Mouse (Mus musculus): ENCODE measurements around the gene Gabrd. TPM values are rescaled to one million over a fixed set of nuclear protein-coding genes. Genes with fewer than 3 reads are reported as not detected.

Gene Gabrd
- polyA plus RNA-seq, 1 experiment from 2014 or later = 0.26 TPM

DNA sequence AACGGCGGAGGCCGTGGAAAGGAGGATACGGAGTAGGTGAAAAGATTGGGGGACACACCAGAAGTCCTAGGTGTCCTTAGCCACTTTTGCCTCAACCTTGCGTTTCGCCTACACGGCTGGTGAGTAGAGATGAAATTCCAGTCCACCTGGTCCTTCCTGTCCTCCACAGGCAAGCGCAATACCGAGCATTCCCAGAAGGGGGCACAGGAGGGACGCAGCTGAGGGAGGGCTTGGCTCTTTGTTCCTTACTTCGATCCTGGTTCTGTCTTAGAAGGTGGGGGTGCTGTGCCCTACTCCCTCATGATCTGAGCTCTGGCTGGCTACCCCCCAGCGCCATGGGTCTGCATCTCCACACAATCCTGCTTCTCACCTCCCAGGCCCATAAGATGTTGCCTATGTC is 29.2 kb downstream of the Gabrd start:
- H3K36me3 ChIP-seq (ENCODE audit: control insufficient read depth, insufficient read depth, low read length) = no peaks in the 10 kb centered on the region
- no peak overlapping the region for H3K27ac ChIP-seq (ENCODE audit: low read length)
- ATAC-seq = no peak
- H3K4me2 ChIP-seq (ENCODE audit: low read length) = no peak overlapping the region
- no peak overlapping the region for H3K4me3 ChIP-seq (ENCODE audit: low read depth, low read length)
- no peaks in the 10 kb centered on the region for H3K4me1 ChIP-seq (ENCODE audit: control insufficient read depth, insufficient read depth, low read length)
- WGBS = 21% methylated on average over 12 of the region's 12 CpGs
- no peaks in the 10 kb centered on the region for H3K9me3 ChIP-seq (replicated peaks; ENCODE audit: control insufficient read depth, low read length, poor library complexity, severe bottlenecking)
- H3K9ac ChIP-seq (ENCODE audit: low read depth, low read length) = no peak overlapping the region
- H3K27me3 ChIP-seq (ENCODE audit: control insufficient read depth, insufficient read depth, low read depth, low read length) = no peaks in the 10 kb centered on the region; the same call in 1 of the 2 replicates

DNA sequence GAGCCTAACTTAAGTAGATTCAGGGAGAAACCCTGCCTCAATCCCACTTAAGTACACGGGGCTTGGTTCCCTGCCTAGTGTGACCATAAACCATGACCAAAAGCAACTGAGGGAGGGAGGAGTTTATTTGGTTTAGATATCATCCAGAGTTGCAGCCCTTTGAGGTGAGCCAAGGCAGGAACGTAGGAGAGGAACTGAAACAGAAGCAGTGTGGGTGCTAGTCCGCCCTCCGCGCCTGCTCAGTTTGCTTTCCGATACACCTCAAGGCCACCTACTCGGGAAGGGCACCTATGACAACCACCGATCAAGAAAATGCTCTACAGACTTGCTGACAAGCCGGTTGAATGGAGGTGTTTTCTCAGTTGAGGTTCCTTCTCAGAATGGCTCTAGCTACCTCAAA is 30.2 kb downstream of the Gabrd start:
- no peaks in the 10 kb centered on the region for H3K36me3 ChIP-seq (ENCODE audit: control insufficient read depth, insufficient read depth, low read length)
- no peaks in the 10 kb centered on the region for H3K4me1 ChIP-seq (ENCODE audit: control insufficient read depth, insufficient read depth, low read length)
- no peak for ATAC-seq
- no peak overlapping the region for H3K4me2 ChIP-seq (ENCODE audit: low read length)
- H3K27ac ChIP-seq (ENCODE audit: low read length) = no peak overlapping the region
- WGBS = 89% methylated on average over 9 of the region's 9 CpGs
- no peaks in the 10 kb centered on the region for H3K9me3 ChIP-seq (replicated peaks; ENCODE audit: control insufficient read depth, low read length, poor library complexity, severe bottlenecking)
- peaks cover 5% of the 10 kb centered on the region for H3K27me3 ChIP-seq (ENCODE audit: control insufficient read depth, insufficient read depth, low read depth, low read length)
- no peak overlapping the region for H3K9ac ChIP-seq (ENCODE audit: low read depth, low read length)
- H3K4me3 ChIP-seq (ENCODE audit: low read depth, low read length) = no peak overlapping the region

DNA sequence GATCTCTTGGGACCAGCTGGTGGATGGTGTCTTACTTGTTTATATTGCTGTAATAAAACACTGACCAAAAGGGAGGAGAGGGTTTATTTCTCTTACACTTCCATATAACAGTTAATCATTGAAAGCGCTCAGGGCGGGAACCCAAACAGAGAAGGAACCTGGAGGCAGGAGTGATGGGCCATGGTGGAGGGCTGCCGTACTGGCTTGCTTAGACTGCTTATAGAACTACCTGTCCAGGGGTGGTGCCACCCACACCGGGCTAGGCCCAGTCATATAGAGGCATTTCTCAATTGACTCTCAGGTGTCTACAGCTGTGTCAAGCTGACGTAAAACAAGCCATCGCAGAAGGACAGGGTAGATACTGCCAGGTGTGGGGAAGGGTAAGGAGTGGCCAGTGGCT is 31.1 kb downstream of the Gabrd start:
- Histone ChIP-seq H3K4me3 (ENCODE audit: low read depth, low read length) (no peak overlapping the region), H3K4me2 (ENCODE audit: low read length) (no peak overlapping the region), H3K4me1 (ENCODE audit: control insufficient read depth, insufficient read depth, low read length) (peaks cover 3% of the 10 kb centered on the region; the same call in 1 of the 2 replicates), H3K9me3 (replicated peaks; ENCODE audit: control insufficient read depth, low read length, poor library complexity, severe bottlenecking) (no peaks in the 10 kb centered on the region), H3K36me3 (ENCODE audit: control insufficient read depth, insufficient read depth, low read length) (no peaks in the 10 kb centered on the region), H3K27ac (ENCODE audit: low read length) (no peak overlapping the region), H3K9ac (ENCODE audit: low read depth, low read length) (no peak overlapping the region), H3K27me3 (ENCODE audit: control insufficient read depth, insufficient read depth, low read depth, low read length) (peaks cover 14% of the 10 kb centered on the region)
- 93% methylated on average over 6 of the region's 6 CpGs for WGBS
- ATAC-seq = no peak

DNA sequence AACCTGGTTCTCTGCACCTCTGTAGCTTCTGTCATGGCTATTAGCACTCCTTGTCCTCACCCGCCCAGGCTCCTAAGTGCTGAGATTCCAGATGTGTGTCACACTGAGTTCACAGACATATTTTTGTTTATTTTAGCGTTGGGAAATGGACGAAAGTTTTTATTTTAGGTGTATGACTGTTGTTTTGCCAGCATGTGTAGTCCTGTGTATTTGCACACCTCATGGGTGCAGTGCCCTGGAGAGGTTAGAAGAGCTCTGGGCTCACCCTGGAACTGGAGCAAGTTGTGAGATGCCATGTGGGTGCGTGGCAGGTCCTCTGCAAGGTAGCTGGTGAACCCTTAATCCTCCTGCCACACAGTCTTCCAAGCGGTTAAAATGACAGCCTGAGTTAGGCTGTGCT is 35.5 kb downstream of the Gabrd start:
- Histone ChIP-seq H3K27me3 (ENCODE audit: control insufficient read depth, insufficient read depth, low read depth, low read length) (peaks cover 48% of the 10 kb centered on the region), H3K27ac (ENCODE audit: low read length) (no peak overlapping the region), H3K9ac (ENCODE audit: low read depth, low read length) (no peak overlapping the region), H3K4me2 (ENCODE audit: low read length) (no peak overlapping the region), H3K4me3 (ENCODE audit: low read depth, low read length) (no peak overlapping the region), H3K4me1 (ENCODE audit: control insufficient read depth, insufficient read depth, low read length) (peaks cover 6% of the 10 kb centered on the region; the same call in 1 of the 2 replicates), H3K9me3 (replicated peaks; ENCODE audit: control insufficient read depth, low read length, poor library complexity, severe bottlenecking) (no peaks in the 10 kb centered on the region), H3K36me3 (ENCODE audit: control insufficient read depth, insufficient read depth, low read length) (no peaks in the 10 kb centered on the region)
- ATAC-seq = no peak
- WGBS = 45% methylated on average over 5 of the region's 5 CpGs

DNA sequence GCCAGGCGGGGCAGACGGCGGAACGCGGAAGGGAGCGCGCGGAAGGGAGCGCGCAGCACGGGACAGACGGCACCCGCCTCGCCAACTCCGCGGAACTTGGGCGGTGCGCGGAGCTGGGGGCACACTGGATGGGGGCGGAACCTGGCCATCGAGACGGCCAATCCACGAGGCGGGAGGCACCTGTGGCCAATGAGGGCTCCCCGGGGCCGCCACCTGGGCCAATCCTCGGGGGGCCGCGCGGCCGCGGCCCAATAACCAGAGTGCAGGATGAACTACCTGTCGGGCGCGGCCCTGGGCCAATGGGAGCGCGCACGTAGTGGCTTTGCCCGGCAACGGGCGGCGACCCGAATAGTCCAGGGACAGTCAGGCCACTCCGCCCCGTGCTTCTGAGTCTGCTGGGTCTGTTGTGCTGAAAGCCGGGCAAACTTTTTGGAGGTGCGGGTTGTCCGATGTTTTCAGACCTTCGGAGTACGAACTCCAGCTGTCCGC is 36.6 kb downstream of the Gabrd start, which contains the start of gene Prkcz:
Prkcz (minus strand) TSS at position 59 of the 489 bp plus-strand sequence.
- WGBS = under 1% methylated on average over 50 of the region's 51 CpGs

DNA sequence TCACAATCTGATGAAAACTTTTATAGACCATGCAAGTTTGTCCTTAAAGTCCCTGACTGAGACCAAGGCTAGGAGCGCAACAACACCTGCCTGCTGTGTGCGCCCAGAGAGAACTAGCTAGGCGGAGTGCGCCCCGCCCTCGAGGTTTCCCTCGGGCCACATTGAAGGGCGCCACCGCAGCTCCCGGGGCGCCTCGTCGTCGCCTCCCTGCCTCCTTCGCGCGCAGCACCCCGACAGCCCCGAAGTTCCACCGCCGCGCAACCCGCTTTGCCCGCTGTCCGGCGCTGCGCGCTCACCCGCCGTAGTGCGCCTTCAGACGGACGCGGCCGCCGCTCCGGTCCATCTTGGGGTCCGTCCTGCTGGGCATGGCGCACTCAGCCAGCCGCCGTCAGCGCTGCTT is 37.1 kb downstream of the Gabrd start:
- WGBS = under 1% methylated on average over 42 of the region's 42 CpGs
- H3K4me3 ChIP-seq (ENCODE audit: low read depth, low read length) = peak overlapping the region; percentile 46
- H3K9ac ChIP-seq (ENCODE audit: low read depth, low read length) = no peak overlapping the region
- no peaks in the 10 kb centered on the region for H3K9me3 ChIP-seq (replicated peaks; ENCODE audit: control insufficient read depth, low read length, poor library complexity, severe bottlenecking)
- H3K36me3 ChIP-seq (ENCODE audit: control insufficient read depth, insufficient read depth, low read length) = no peaks in the 10 kb centered on the region
- no peak for ATAC-seq
- H3K4me1 ChIP-seq (ENCODE audit: control insufficient read depth, insufficient read depth, low read length) = peaks cover 6% of the 10 kb centered on the region; the same call in 1 of the 2 replicates
- H3K27ac ChIP-seq (ENCODE audit: low read length) = no peak overlapping the region
- peaks cover 48% of the 10 kb centered on the region for H3K27me3 ChIP-seq (ENCODE audit: control insufficient read depth, insufficient read depth, low read depth, low read length)
- peak overlapping the region; percentile 58 for H3K4me2 ChIP-seq (ENCODE audit: low read length)

More for the DNA sequence above, 36.6 kb downstream of the Gabrd start, which contains the start of gene Prkcz:
- H3K27ac ChIP-seq (ENCODE audit: low read length) = no peak within 1 kb of the TSS
- H3K9me3 ChIP-seq (replicated peaks; ENCODE audit: control insufficient read depth, low read length, poor library complexity, severe bottlenecking) = no peaks in the 10 kb centered on the region
- H3K27me3 ChIP-seq (ENCODE audit: control insufficient read depth, insufficient read depth, low read depth, low read length) = peaks cover 48% of the 10 kb centered on the region
- peak within 1 kb of the TSS; percentile 46 for H3K4me3 ChIP-seq (ENCODE audit: low read depth, low read length)
- peak within 1 kb of the TSS; percentile 58 for H3K4me2 ChIP-seq (ENCODE audit: low read length)
- ATAC-seq = peak; percentile 88
- H3K36me3 ChIP-seq (ENCODE audit: control insufficient read depth, insufficient read depth, low read length) = no peaks in the 10 kb centered on the region
- H3K4me1 ChIP-seq (ENCODE audit: control insufficient read depth, insufficient read depth, low read length) = peaks cover 6% of the 10 kb centered on the region; the same call in 1 of the 2 replicates
- no peak within 1 kb of the TSS for H3K9ac ChIP-seq (ENCODE audit: low read depth, low read length)

DNA sequence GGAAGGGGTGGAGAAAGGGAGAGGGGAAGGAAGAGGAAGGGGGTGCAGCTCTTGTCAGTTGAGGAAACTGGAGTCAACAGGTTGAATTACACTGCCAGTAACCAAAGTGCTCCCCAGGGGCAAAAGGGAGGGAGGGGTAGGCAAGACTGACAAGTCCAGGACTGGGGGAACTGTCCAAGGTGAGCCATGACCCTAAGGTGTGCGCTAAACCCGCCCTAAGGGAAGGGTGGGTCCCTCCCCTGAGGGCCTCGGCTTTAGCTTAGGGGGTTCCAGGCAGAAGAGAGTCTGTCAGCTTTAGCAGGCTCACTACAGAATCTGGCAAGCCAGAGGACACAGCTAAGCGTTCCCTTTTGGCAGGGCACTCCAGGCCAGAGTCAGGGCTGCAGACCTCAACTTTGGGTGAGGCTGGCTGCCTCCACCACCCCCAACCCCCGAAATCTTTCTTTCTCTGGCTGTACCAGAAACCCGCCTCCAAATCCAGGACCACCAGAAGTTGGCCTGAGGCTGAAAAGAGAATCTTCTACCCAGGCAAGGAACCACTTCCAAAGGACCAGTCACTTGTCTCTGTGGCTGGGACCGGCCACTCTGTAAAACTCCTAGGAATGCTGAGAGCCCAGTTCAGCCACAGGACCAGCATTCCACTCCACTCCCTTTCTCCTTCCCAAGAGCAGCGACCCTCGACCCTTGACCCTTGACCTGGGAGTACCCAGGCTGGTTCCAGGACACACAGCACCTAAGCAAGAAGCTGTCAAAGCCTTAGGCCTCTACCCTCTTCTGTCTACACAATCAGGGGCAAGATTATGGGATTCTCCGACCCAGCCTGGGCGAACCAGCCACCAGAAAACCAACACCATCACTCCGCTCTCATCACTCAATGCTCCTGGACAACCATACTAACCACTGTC is 38.1 kb downstream of the Gabrd start:
- Histone ChIP-seq H3K27ac (ENCODE audit: low read length) (no peak overlapping the region), H3K27me3 (ENCODE audit: control insufficient read depth, insufficient read depth, low read depth, low read length) (peaks cover 48% of the 10 kb centered on the region), H3K9me3 (replicated peaks; ENCODE audit: control insufficient read depth, low read length, poor library complexity, severe bottlenecking) (no peaks in the 10 kb centered on the region), H3K4me3 (ENCODE audit: low read depth, low read length) (no peak overlapping the region), H3K9ac (ENCODE audit: low read depth, low read length) (no peak overlapping the region), H3K4me2 (ENCODE audit: low read length) (no peak overlapping the region), H3K36me3 (ENCODE audit: control insufficient read depth, insufficient read depth, low read length) (no peaks in the 10 kb centered on the region), H3K4me1 (ENCODE audit: control insufficient read depth, insufficient read depth, low read length) (peaks cover 6% of the 10 kb centered on the region; the same call in 1 of the 2 replicates)
- no peak for ATAC-seq
- 40% methylated on average over 12 of the region's 12 CpGs for WGBS

DNA sequence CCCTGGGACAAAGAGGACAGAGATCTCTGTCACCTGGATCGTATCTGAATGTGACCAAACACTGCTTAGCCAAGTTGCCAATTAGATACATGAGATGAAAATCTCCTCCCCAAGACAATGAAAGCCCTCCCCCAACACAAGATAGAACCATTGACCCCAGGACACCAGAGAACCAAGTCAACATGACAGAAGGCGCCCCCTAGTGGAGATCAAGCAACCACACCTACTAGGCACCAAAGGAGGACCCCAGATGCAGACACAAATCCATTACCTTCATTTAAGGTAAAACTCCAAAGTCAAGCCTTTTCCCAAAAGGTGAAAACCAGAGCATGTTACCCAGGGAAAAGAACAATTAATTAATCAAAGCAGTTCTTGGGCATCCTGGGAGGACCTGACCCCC is 40.3 kb downstream of the Gabrd start:
- H3K4me2 ChIP-seq (ENCODE audit: low read length) = no peak overlapping the region
- peaks cover 41% of the 10 kb centered on the region for H3K27me3 ChIP-seq (ENCODE audit: control insufficient read depth, insufficient read depth, low read depth, low read length)
- WGBS = 52% methylated on average over 2 of the region's 2 CpGs
- no peaks in the 10 kb centered on the region for H3K9me3 ChIP-seq (replicated peaks; ENCODE audit: control insufficient read depth, low read length, poor library complexity, severe bottlenecking)
- H3K9ac ChIP-seq (ENCODE audit: low read depth, low read length) = no peak overlapping the region
- peaks cover 6% of the 10 kb centered on the region; the same call in 1 of the 2 replicates for H3K4me1 ChIP-seq (ENCODE audit: control insufficient read depth, insufficient read depth, low read length)
- ATAC-seq = no peak
- no peaks in the 10 kb centered on the region for H3K36me3 ChIP-seq (ENCODE audit: control insufficient read depth, insufficient read depth, low read length)
- H3K27ac ChIP-seq (ENCODE audit: low read length) = no peak overlapping the region
- H3K4me3 ChIP-seq (ENCODE audit: low read depth, low read length) = no peak overlapping the region

DNA sequence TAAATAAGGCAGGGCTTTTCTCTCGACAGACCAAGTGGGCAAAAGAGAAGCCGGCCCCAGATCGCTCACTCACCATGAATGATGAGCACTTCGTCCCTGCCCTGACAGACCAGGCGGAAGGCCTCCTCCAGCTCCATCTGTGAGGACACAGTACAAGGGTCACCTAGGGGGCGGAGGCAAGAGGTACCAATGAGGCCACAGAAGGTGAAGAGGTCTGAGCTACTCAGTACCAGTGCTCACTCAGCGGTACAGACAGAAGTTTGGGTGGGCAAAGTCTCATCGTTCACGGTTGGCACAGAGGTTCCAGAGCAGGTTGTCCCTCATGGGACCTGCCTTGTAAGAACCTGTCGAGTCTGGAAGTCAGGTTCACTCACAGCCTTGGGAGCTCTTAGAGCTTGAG is 41.6 kb downstream of the Gabrd start:
- Histone ChIP-seq H3K4me1 (ENCODE audit: control insufficient read depth, insufficient read depth, low read length) (peaks cover 2% of the 10 kb centered on the region; the same call in 1 of the 2 replicates), H3K36me3 (ENCODE audit: control insufficient read depth, insufficient read depth, low read length) (no peaks in the 10 kb centered on the region), H3K9ac (ENCODE audit: low read depth, low read length) (no peak overlapping the region), H3K9me3 (replicated peaks; ENCODE audit: control insufficient read depth, low read length, poor library complexity, severe bottlenecking) (no peaks in the 10 kb centered on the region), H3K27ac (ENCODE audit: low read length) (no peak overlapping the region), H3K4me2 (ENCODE audit: low read length) (no peak overlapping the region), H3K4me3 (ENCODE audit: low read depth, low read length) (no peak overlapping the region), H3K27me3 (ENCODE audit: control insufficient read depth, insufficient read depth, low read depth, low read length) (peaks cover 29% of the 10 kb centered on the region)
- ATAC-seq = no peak
- WGBS = 91% methylated on average over 10 of the region's 10 CpGs

Data from midbrain, embryonic 16.5 days (tissue).